Mouse (Mus musculus) embryonic facial prominence, embryonic 13.5 days (tissue): ENCODE data around the gene Shisa9. TPM values are rescaled to one million over a fixed set of nuclear protein-coding genes. Genes with fewer than 3 reads are reported as not detected.

Source experiments
- ATAC-seq: fragments of 200-750 bp; cut with Nextera tagmentation; 2 replicates; pipeline ENCODE4 v1.8.0; 2017; ENCODE audit warnings: low read depth; ENCODE audit not compliant: insufficient number of reproducible peaks, insufficient read depth, low FRiP score, low TSS enrichment
- H3K27ac ChIP-seq: fragments of 300-500 bp; sonication (generic); 2 replicates; pipeline ENCODE4 v1.5.1; 2015; ENCODE audit warnings: moderate library complexity, mild to moderate bottlenecking, inconsistent platforms
- H3K27me3 ChIP-seq: fragments of 300-500 bp; sonication (generic); 2 replicates; pipeline ENCODE4 v1.6.1; 2015; ENCODE audit warnings: mild to moderate bottlenecking, inconsistent platforms
- H3K36me3 ChIP-seq: fragments of 300-500 bp; sonication (generic); 2 replicates; pipeline ENCODE4 v1.6.1; 2015; ENCODE audit warnings: mild to moderate bottlenecking, inconsistent platforms
- H3K4me1 ChIP-seq: fragments of 300-500 bp; sonication (generic); 2 replicates; pipeline ENCODE4 v1.6.1; 2015; ENCODE audit warnings: inconsistent platforms
- H3K4me2 ChIP-seq: fragments of 300-500 bp; sonication (generic); 2 replicates; pipeline ENCODE4 v1.6.1; 2015; ENCODE audit warnings: moderate library complexity, mild to moderate bottlenecking, inconsistent platforms
- H3K4me3 ChIP-seq: fragments of 300-500 bp; sonication (generic); 2 replicates; pipeline ENCODE4 v1.5.1; 2015; ENCODE audit warnings: mild to moderate bottlenecking, inconsistent platforms
- H3K9ac ChIP-seq: fragments of 300-500 bp; sonication (generic); 2 replicates; pipeline ENCODE4 v1.6.1; 2015; ENCODE audit warnings: mild to moderate bottlenecking, inconsistent platforms
- H3K9me3 ChIP-seq: fragments of 300-500 bp; sonication (generic); 2 replicates; pipeline ENCODE4 v1.6.1; 2016; ENCODE audit warnings: inconsistent platforms
- WGBS: fragments of 180-500 bp; shearing (Covaris S2); methylation state at CpG from one replicate; pipeline ENCODE4 v1.1.7; 2015; ENCODE audit warnings: mixed read lengths; 5-methylcytosine and 5-hydroxymethylcytosine counted together
- polyA plus RNA-seq: library from polyadenylated mRNA; unstranded; fragments of >200 nt; fragmentation: Nextera tagmentation; extraction: Ambion mirVana; gene quantifications from 2 replicates; pipeline ENCODE4 v1.2.1, GENCODE M21; 2015

Gene Shisa9
- polyA plus RNA-seq, 1 experiment from 2014 or later: 1.0 TPM

GRCm38 (mm10) chr16:12076270-12076669 is 92.4 kb downstream of the Shisa9 start:
- no peaks in the 10 kb centered on the region for H3K9me3 ChIP-seq
- ATAC-seq: no peak
- no peaks in the 10 kb centered on the region for H3K27me3 ChIP-seq
- H3K4me3 ChIP-seq: no peak overlapping the region
- H3K36me3 ChIP-seq: no peaks in the 10 kb centered on the region
- no peak overlapping the region for H3K9ac ChIP-seq
- H3K27ac ChIP-seq: no peak overlapping the region
- H3K4me1 ChIP-seq: peaks cover 9% of the 10 kb centered on the region; the same call in 1 of the 2 replicates
- WGBS: 37% methylated on average over 3 of the region's 3 CpGs
- no peak overlapping the region for H3K4me2 ChIP-seq

DNA sequence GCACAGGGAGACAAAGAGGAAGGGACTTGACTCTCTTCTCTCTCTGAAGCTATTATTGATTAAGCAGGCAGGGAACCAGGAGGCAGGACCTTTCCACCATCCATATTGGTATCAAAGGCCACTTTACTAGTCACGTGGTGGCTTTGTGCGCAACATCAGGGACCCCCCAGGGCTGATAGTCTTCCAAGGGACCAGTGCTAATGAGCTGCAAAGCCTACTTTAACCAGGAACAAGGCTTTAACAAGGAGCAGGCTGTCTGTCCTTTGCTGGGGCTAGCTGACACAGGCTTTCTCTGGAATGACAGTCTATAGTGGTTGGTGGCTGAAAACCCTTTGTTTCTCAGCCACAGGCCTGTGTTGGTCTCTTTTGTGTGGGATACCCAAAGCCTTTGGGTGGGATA is 92.8 kb downstream of the Shisa9 start:
- no peak overlapping the region for H3K9ac ChIP-seq
- peaks cover 9% of the 10 kb centered on the region; the same call in 1 of the 2 replicates for H3K4me1 ChIP-seq
- H3K9me3 ChIP-seq: no peaks in the 10 kb centered on the region
- no peaks in the 10 kb centered on the region for H3K27me3 ChIP-seq
- H3K36me3 ChIP-seq: no peaks in the 10 kb centered on the region
- no peak for ATAC-seq
- H3K27ac ChIP-seq: no peak overlapping the region
- H3K4me2 ChIP-seq: no peak overlapping the region
- H3K4me3 ChIP-seq: no peak overlapping the region
- WGBS: 55% methylated on average over 2 of the region's 2 CpGs

- WGBS: 75% methylated on average over 2 of the region's 2 CpGs
- ATAC-seq: no peak
- Histone ChIP-seq H3K4me3 (no peak overlapping the region), H3K9me3 (no peaks in the 10 kb centered on the region), H3K4me1 (no peaks in the 10 kb centered on the region), H3K36me3 (no peaks in the 10 kb centered on the region), H3K27me3 (no peaks in the 10 kb centered on the region), H3K27ac (no peak overlapping the region), H3K9ac (no peak overlapping the region), H3K4me2 (no peak overlapping the region)
These were observed 99.2 kb downstream of the Shisa9 start for GRCm38 (mm10) chr16:12083082-12083481.

DNA sequence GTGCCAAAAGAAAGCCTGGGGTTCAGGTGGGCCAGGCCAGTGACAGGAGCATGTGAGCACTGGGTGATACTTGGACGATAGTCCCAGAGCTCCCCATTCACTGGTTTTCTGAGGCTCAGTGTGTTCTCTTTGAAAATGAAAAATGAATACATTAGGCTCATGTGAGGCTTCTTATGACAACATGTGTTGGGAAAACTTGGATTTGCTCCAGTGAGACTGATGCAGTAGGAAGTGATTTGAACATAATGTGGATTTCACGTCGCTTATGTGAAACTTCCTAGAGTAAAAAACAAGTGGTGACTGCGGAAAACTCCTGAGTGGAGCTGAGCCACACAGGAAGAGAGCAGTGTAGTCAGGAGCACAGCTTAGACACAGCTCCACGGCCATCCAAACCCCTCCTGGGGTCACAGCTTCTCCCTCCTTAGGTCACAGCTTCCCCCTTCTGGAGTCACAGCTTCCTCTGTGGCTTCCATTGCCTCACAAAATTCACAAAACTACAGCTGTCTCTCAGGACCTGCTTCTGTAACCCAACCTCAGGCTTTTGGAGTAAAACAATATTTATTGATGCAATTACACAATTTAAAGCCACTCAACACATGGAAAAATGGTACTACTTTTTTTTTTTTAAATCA is 106.8 kb downstream of the Shisa9 start:
- WGBS: 53% methylated on average over 5 of the region's 5 CpGs
- Histone ChIP-seq H3K36me3 (no peaks in the 10 kb centered on the region), H3K9ac (no peak overlapping the region)

GRCm38 (mm10) chr16:12093253-12093652 is 109.3 kb downstream of the Shisa9 start:
- H3K4me3 ChIP-seq: no peak overlapping the region
- 0 out of 2 replicates have a peak, but pooled peaks cover 4% of the 10 kb centered on the region for H3K4me1 ChIP-seq
- H3K4me2 ChIP-seq: no peak overlapping the region
- H3K9ac ChIP-seq: no peak overlapping the region
- H3K27ac ChIP-seq: no peak overlapping the region
- no peaks in the 10 kb centered on the region for H3K27me3 ChIP-seq
- no peaks in the 10 kb centered on the region for H3K36me3 ChIP-seq
- no peak for ATAC-seq
- 83% methylated on average over 4 of the region's 4 CpGs for WGBS
- H3K9me3 ChIP-seq: no peaks in the 10 kb centered on the region

More for the DNA sequence above, 106.8 kb downstream of the Shisa9 start:
- H3K4me1 ChIP-seq: 0 out of 2 replicates have a peak, but pooled peaks cover 4% of the 10 kb centered on the region
- H3K4me2 ChIP-seq: no peak overlapping the region
- ATAC-seq: no peak
- H3K4me3 ChIP-seq: no peak overlapping the region
- H3K27me3 ChIP-seq: no peaks in the 10 kb centered on the region
- H3K27ac ChIP-seq: no peak overlapping the region
- no peaks in the 10 kb centered on the region for H3K9me3 ChIP-seq

GRCm38 (mm10) chr16:12094784-12095315 is 110.9 kb downstream of the Shisa9 start:
- H3K4me1 ChIP-seq: 0 out of 2 replicates have a peak, but pooled peaks cover 4% of the 10 kb centered on the region
- no peaks in the 10 kb centered on the region for H3K9me3 ChIP-seq
- H3K4me3 ChIP-seq: no peak overlapping the region
- H3K27ac ChIP-seq: no peak overlapping the region
- no peak for ATAC-seq
- H3K9ac ChIP-seq: no peak overlapping the region
- no peaks in the 10 kb centered on the region for H3K27me3 ChIP-seq
- H3K36me3 ChIP-seq: no peaks in the 10 kb centered on the region
- no peak overlapping the region for H3K4me2 ChIP-seq
- WGBS: 70% methylated on average over 7 of the region's 7 CpGs

DNA sequence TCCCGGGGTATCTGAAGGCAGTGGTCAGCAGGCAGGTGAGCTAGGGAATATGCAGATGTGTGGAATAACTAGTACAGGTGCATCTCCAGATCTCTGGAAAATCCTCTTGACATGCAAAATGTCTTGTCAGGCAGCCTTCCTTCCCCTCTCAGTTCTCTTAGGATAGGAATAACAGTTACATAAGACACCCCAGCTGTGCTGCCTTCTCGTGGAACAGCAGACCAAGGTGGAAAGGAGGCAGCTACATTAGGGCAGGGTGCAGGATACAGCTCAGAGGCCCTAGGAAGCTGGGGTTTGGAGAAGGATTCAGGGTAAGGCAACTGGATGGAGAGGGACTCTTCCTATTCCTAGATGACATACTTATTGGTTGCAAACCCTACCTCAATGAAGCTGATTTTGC is 111.5 kb downstream of the Shisa9 start:
- WGBS: 35% methylated on average over 2 of the region's 2 CpGs
- H3K9me3 ChIP-seq: no peaks in the 10 kb centered on the region
- no peak overlapping the region for H3K4me3 ChIP-seq
- H3K9ac ChIP-seq: no peak overlapping the region
- H3K27ac ChIP-seq: no peak overlapping the region
- 0 out of 2 replicates have a peak, but pooled peaks cover 2% of the 10 kb centered on the region for H3K4me1 ChIP-seq
- H3K36me3 ChIP-seq: no peaks in the 10 kb centered on the region
- no peak overlapping the region for H3K4me2 ChIP-seq
- ATAC-seq: no peak
- no peaks in the 10 kb centered on the region for H3K27me3 ChIP-seq

- Histone ChIP-seq H3K27ac (no peak overlapping the region), H3K4me3 (no peak overlapping the region), H3K27me3 (no peaks in the 10 kb centered on the region), H3K9ac (no peak overlapping the region), H3K36me3 (no peaks in the 10 kb centered on the region), H3K4me2 (no peak overlapping the region), H3K4me1 (no peaks in the 10 kb centered on the region), H3K9me3 (no peaks in the 10 kb centered on the region)
- ATAC-seq: no peak
- 84% methylated on average over 4 of the region's 4 CpGs for WGBS
These were observed 124.5 kb downstream of the Shisa9 start for GRCm38 (mm10) chr16:12108436-12108835.

DNA sequence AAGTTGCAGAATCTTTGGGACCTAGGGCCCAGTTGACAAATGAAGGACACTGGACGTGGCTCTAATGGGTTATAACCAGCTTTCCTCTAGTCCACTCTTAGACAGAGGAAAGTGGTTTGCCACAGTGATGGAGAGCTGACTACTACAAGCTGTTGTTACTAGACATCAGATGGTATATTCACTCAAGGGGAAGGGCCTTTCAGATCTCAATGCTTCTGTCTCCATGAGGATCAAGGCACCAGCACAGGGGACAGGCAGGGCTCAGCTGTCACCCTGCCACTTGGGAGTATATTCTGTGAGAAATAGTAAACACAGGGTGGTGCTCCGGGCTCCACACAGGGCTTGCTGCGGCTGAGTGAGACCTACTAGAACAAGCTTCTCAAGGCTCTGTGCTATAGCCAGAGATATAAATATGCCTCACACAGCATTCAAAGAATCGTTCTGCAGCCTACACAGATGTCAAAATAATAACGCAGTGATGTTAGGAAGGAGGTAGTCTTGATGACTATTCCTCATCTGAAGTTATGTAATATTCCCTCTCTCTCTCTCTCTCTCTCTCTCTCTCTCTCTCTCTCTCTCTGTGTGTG is 127.0 kb downstream of the Shisa9 start:
- Histone ChIP-seq H3K27me3 (no peaks in the 10 kb centered on the region), H3K27ac (no peak overlapping the region), H3K36me3 (no peaks in the 10 kb centered on the region), H3K9ac (no peak overlapping the region), H3K9me3 (no peaks in the 10 kb centered on the region), H3K4me1 (no peaks in the 10 kb centered on the region), H3K4me3 (no peak overlapping the region), H3K4me2 (no peak overlapping the region)
- no peak for ATAC-seq
- 84% methylated on average over 5 of the region's 5 CpGs for WGBS

DNA sequence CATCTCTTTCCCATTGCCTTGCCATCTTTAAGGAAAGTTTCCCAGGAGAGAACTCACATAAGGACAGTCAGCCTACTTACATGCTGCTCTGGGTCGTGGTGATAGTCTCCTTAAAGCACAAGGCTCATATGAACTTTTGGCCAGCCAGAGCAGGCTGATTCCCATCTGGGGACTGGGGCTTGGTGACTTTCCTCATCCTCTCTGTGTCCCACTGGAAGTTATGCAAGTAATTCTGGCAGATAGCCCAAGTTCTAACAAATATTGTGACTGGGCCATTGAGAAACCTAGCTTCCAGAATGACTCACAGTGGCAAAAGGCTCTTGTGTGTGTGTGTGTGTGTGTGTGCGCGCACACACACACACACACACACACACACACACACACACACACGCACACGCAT is 130.5 kb downstream of the Shisa9 start:
- Histone ChIP-seq H3K4me1 (no peaks in the 10 kb centered on the region), H3K36me3 (no peaks in the 10 kb centered on the region), H3K27me3 (no peaks in the 10 kb centered on the region), H3K9me3 (no peaks in the 10 kb centered on the region), H3K4me2 (no peak overlapping the region), H3K27ac (no peak overlapping the region), H3K4me3 (no peak overlapping the region), H3K9ac (no peak overlapping the region)
- ATAC-seq: no peak
- WGBS: 79% methylated on average over 5 of the region's 5 CpGs

DNA sequence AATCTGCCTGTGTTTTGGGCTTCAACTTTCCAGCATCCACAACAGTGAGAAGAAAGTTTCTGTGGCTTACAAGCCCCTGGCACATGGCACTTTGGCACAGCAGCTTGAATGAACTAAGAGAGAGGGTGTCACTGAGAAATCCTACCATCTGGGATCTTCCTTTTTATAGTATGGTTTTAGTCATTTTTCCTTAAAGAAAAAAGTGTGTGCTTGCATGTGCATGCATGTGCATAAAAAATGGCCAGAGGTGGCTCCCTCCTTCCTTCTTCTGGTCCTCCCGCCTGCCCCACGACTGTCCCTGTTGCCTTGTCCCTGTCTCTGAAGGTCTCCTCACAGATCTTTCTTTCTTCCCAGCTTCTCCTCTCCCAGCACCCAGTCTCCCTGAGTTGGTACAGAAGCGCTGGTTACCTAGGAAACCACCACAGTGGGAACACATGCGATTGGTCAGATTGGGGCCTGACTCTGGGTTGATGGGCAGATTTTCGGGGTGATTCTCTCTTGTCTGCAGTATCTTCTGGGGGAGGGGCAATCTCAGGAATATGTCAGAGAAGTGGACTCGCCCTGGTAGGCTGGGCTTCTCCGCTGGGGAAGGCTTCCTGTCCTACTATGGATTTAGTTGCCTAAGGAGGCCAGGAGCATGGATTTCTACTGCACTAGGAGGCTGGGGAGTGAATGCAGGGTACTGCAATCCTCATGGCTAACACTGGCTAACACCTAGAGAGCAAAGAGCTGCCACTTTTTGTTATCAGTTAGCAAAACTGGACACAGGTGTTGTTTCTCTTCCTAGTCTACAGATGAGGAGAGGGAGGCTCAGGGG is 131.3 kb downstream of the Shisa9 start:
- Histone ChIP-seq H3K9ac (no peak overlapping the region), H3K27me3 (no peaks in the 10 kb centered on the region)
- WGBS: 50% methylated on average over 7 of the region's 7 CpGs

More for the DNA sequence above, 131.3 kb downstream of the Shisa9 start:
- H3K36me3 ChIP-seq: no peaks in the 10 kb centered on the region
- H3K4me3 ChIP-seq: no peak overlapping the region
- ATAC-seq: no peak
- no peak overlapping the region for H3K4me2 ChIP-seq
- H3K9me3 ChIP-seq: no peaks in the 10 kb centered on the region
- no peak overlapping the region for H3K27ac ChIP-seq
- H3K4me1 ChIP-seq: no peaks in the 10 kb centered on the region
